Mouse (Mus musculus): ENCODE results near the gene Arg1. TPM values are rescaled to one million over a fixed set of nuclear protein-coding genes. Genes with fewer than 3 reads are reported as not detected.

Gene Arg1
- polyA plus RNA-seq (2012; fragmentation: generic; extraction: Trizol): 0.05 TPM
- long read RNA-seq, experiment 1: 0 reads
- long read RNA-seq, experiment 2: 0 reads

- H3K27me3 ChIP-seq (ENCODE audit: control insufficient read depth, insufficient read depth, insufficient read length): no peaks in the 10 kb centered on the region
- H3ac ChIP-seq (ENCODE audit: control insufficient read depth, insufficient read length, low read depth): no peak within 1 kb of the TSS
- no peak within 1 kb of the TSS for H3K4me3 ChIP-seq (ENCODE audit: insufficient read depth, poor library complexity, severe bottlenecking)
Observed at GRCm38 (mm10) chr10:24926962-24927720, at the start of gene Arg1. Arg1 (minus strand) TSS chr10:24927484.

GRCm38 (mm10) chr10:24973845-24974514 lies 46.7 kb upstream of the Arg1 start:
- no peak overlapping the region for H3ac ChIP-seq (ENCODE audit: control insufficient read depth, insufficient read length, low read depth)
- H3K79me3 ChIP-seq (ENCODE audit: low read depth): no peaks in the 10 kb centered on the region
- TF ChIP-seq MYOG (IDR thresholded peaks at IDR 0.05; ENCODE audit: control insufficient read depth, extremely low read depth, insufficient read length): no peak
- TF ChIP-seq MYOD1 (IDR thresholded peaks at IDR 0.05; ENCODE audit: control insufficient read depth, insufficient read length, low read depth): no peak
- no peak for TF ChIP-seq MAX (IDR thresholded peaks at IDR 0.05)
- no peak for TF ChIP-seq CEBPB (IDR thresholded peaks at IDR 0.05; ENCODE audit: low read depth)
- no peak for TF ChIP-seq USF1 (IDR thresholded peaks at IDR 0.05; ENCODE audit: low read depth)
- no peak for TF ChIP-seq FOSL1 (IDR thresholded peaks at IDR 0.05; ENCODE audit: insufficient read depth, low read length, poor library complexity, severe bottlenecking)
- TF ChIP-seq CTCF (IDR thresholded peaks at IDR 0.05; ENCODE audit: control insufficient read depth, insufficient read depth, insufficient read length): no peak
- no peaks in the 10 kb centered on the region for H3K27me3 ChIP-seq (ENCODE audit: control insufficient read depth, insufficient read depth, insufficient read length)
- no peaks in the 10 kb centered on the region for H3K36me3 ChIP-seq (ENCODE audit: control insufficient read depth, insufficient read depth)
- no peaks in the 10 kb centered on the region for H3K79me2 ChIP-seq (ENCODE audit: control insufficient read depth, insufficient read depth)
- H3K4me3 ChIP-seq (ENCODE audit: insufficient read depth, poor library complexity, severe bottlenecking): no peak overlapping the region

More at GRCm38 (mm10) chr10:24926962-24927720, at the start of gene Arg1:
- no peaks in the 10 kb centered on the region for H3K79me2 ChIP-seq (ENCODE audit: control insufficient read depth, insufficient read depth)
- TF ChIP-seq MYOD1 (IDR thresholded peaks at IDR 0.05; ENCODE audit: control insufficient read depth, insufficient read length, low read depth): no peak
- TF ChIP-seq CTCF (IDR thresholded peaks at IDR 0.05; ENCODE audit: control insufficient read depth, insufficient read depth, insufficient read length): no peak
- no peak for TF ChIP-seq CEBPB (IDR thresholded peaks at IDR 0.05; ENCODE audit: low read depth)
- no peak for TF ChIP-seq FOSL1 (IDR thresholded peaks at IDR 0.05; ENCODE audit: insufficient read depth, low read length, poor library complexity, severe bottlenecking)
- TF ChIP-seq USF1 (IDR thresholded peaks at IDR 0.05; ENCODE audit: low read depth): no peak
- no peak for TF ChIP-seq MYOG (IDR thresholded peaks at IDR 0.05; ENCODE audit: control insufficient read depth, extremely low read depth, insufficient read length)
- no peaks in the 10 kb centered on the region for H3K79me3 ChIP-seq (ENCODE audit: low read depth)
- H3K36me3 ChIP-seq (ENCODE audit: control insufficient read depth, insufficient read depth): no peaks in the 10 kb centered on the region

GRCm38 (mm10) chr10:24973385-24973784 lies 46.1 kb upstream of the Arg1 start:
- Histone ChIP-seq H3K79me3 (ENCODE audit: low read depth) (no peaks in the 10 kb centered on the region), H3K79me2 (ENCODE audit: control insufficient read depth, insufficient read depth) (no peaks in the 10 kb centered on the region), H3K36me3 (ENCODE audit: control insufficient read depth, insufficient read depth) (no peaks in the 10 kb centered on the region), H3K4me3 (ENCODE audit: insufficient read depth, poor library complexity, severe bottlenecking) (no peak overlapping the region), H3ac (ENCODE audit: control insufficient read depth, insufficient read length, low read depth) (no peak overlapping the region), H3K27me3 (ENCODE audit: control insufficient read depth, insufficient read depth, insufficient read length) (no peaks in the 10 kb centered on the region)
- TF ChIP-seq CTCF (IDR thresholded peaks at IDR 0.05; ENCODE audit: control insufficient read depth, insufficient read depth, insufficient read length) (no peak), MAX (IDR thresholded peaks at IDR 0.05) (no peak), CEBPB (IDR thresholded peaks at IDR 0.05; ENCODE audit: low read depth) (no peak), MYOD1 (IDR thresholded peaks at IDR 0.05; ENCODE audit: control insufficient read depth, insufficient read length, low read depth) (no peak), MYOG (IDR thresholded peaks at IDR 0.05; ENCODE audit: control insufficient read depth, extremely low read depth, insufficient read length) (no peak), FOSL1 (IDR thresholded peaks at IDR 0.05; ENCODE audit: insufficient read depth, low read length, poor library complexity, severe bottlenecking) (no peak), USF1 (IDR thresholded peaks at IDR 0.05; ENCODE audit: low read depth) (no peak)

GRCm38 (mm10) chr10:24972923-24973322 lies 45.6 kb upstream of the Arg1 start:
- H3K79me3 ChIP-seq (ENCODE audit: low read depth): no peaks in the 10 kb centered on the region
- no peaks in the 10 kb centered on the region for H3K79me2 ChIP-seq (ENCODE audit: control insufficient read depth, insufficient read depth)
- H3K4me3 ChIP-seq (ENCODE audit: insufficient read depth, poor library complexity, severe bottlenecking): no peak overlapping the region
- no peaks in the 10 kb centered on the region for H3K27me3 ChIP-seq (ENCODE audit: control insufficient read depth, insufficient read depth, insufficient read length)
- TF ChIP-seq CEBPB (IDR thresholded peaks at IDR 0.05; ENCODE audit: low read depth): no peak
- H3ac ChIP-seq (ENCODE audit: control insufficient read depth, insufficient read length, low read depth): no peak overlapping the region
- H3K36me3 ChIP-seq (ENCODE audit: control insufficient read depth, insufficient read depth): no peaks in the 10 kb centered on the region

GRCm38 (mm10) chr10:24965821-24966550 lies 38.7 kb upstream of the Arg1 start:
- Histone ChIP-seq H3ac (ENCODE audit: control insufficient read depth, insufficient read length, low read depth) (no peak overlapping the region), H3K79me2 (ENCODE audit: control insufficient read depth, insufficient read depth) (no peaks in the 10 kb centered on the region), H3K27me3 (ENCODE audit: control insufficient read depth, insufficient read depth, insufficient read length) (no peaks in the 10 kb centered on the region), H3K4me3 (ENCODE audit: insufficient read depth, poor library complexity, severe bottlenecking) (no peak overlapping the region), H3K79me3 (ENCODE audit: low read depth) (no peaks in the 10 kb centered on the region), H3K36me3 (ENCODE audit: control insufficient read depth, insufficient read depth) (no peaks in the 10 kb centered on the region)
- TF ChIP-seq FOSL1 (IDR thresholded peaks at IDR 0.05; ENCODE audit: insufficient read depth, low read length, poor library complexity, severe bottlenecking) (no peak), USF1 (IDR thresholded peaks at IDR 0.05; ENCODE audit: low read depth) (no peak), CTCF (IDR thresholded peaks at IDR 0.05; ENCODE audit: control insufficient read depth, insufficient read depth, insufficient read length) (no peak), MAX (IDR thresholded peaks at IDR 0.05) (no peak), MYOD1 (IDR thresholded peaks at IDR 0.05; ENCODE audit: control insufficient read depth, insufficient read length, low read depth) (no peak), CEBPB (IDR thresholded peaks at IDR 0.05; ENCODE audit: low read depth) (no peak), MYOG (IDR thresholded peaks at IDR 0.05; ENCODE audit: control insufficient read depth, extremely low read depth, insufficient read length) (no peak)

All from C2C12 (cell line).